Mouse (Mus musculus) heart, postnatal 0 days (tissue): ENCODE measurements around the gene Arnt2.

Experiments
- CTCF ChIP-seq: IDR thresholded peaks from 2 replicates; pipeline ENCODE4 v1.5.1; 2016; ENCODE audit warnings: antibody characterized with exemption, control low read depth, low read depth
- EP300 ChIP-seq: IDR thresholded peaks from 2 replicates; pipeline ENCODE4 v1.6.1; 2016; ENCODE audit warnings: antibody characterized with exemption, low read depth

DNA sequence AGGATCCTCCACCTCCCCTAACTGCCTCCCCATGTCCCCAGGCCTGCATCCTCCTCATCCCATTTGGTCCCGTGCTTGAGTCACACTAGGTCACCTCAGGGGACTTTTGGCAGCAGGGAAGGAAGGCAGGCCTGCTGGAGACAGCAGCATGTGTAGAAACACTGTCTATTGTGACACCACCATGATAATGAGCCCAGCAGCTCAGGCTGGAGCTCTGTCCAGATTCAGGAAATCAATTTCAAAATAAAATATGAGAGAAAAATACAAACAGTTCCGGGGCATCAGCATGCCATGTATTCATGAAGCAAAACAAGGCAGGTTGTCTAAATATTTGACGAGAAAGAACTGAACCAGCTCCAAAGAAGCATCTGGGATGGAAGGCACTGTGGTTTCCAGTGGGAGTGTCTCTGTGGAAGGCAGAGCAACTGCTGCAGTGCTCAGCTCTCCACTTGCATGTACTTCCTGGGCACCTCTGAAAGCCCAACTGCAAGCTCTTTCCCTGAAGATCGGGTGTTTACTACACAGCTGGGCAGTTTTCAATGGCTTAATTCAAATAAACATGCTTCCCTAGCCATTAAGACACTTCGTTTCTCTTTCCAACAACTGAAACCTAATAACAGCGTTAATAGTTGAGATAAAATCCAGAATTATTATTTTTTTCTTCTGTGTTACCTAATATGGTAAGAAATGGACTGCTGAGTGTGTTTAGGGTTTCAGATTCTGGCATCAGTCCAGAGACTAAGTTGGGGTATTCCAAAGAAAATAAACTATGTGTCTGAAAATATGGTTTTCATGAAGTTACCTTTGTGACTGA is 74.0 kb downstream of the Arnt2 start:
- TF ChIP-seq CTCF, result no peak
- TF ChIP-seq EP300, result no peak
